Mouse (Mus musculus) mouse trophoblast stem cell (cell line): Measurements from ENCODE around the gene Btbd1.

Source experiments
- in situ Hi-C, 2 experiments: fragments of 300-500 bp; cut with MseI, MboI; formaldehyde crosslinking; loops; 2 replicates in 1 of 2; 3 replicates in 1 of 2; pipeline ENCODE4 v1.15.1; 2025

Gene Btbd1

GRCm38 (mm10) chr7:81829379-81829894 lies at the start of gene Btbd1:
Gene Btbd1 (minus strand): TSS chr7:81829431.
- in situ Hi-C loops = no loop called here

DNA sequence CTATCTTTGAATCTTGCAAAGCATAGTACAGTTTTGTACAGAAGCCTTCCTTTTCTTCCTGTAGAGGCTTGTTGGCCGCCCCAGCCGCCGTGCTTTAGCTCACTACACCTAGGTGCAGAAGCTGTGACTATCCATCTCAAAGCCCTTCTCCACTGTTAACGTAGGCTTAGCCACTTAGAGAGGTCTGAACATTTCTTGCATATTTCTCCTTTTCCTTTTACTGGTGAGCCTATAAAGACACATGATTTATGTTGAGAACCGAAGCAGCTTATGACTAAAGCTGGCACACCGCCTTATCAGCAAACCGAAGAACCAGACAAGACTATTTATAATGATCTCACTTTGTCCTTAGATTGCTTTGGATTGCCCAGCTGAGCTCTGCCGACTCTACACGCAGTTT lies 46.1 kb upstream of the Btbd1 start:
- in situ Hi-C loops = no loop called here

DNA sequence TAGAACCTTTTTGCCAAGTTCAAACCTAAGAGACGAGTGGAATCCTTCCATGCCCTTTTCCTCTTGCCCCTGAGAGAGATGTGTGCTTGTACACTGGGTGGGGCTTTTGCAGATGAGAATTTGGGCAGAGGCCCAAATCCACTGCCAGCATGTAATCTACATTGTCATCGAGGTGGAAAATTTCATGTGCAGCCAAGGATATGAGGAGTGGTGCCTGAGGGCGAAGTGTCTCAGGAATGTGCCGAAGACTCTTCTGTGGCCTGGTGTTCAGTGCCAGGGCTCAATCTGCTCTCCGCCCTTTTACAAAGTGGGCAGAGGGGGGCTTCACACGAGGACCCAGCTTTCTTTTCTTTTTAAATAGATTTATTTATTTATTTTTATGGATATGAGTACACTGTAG lies 45.4 kb upstream of the Btbd1 start:
- in situ Hi-C loops = no loop called here

GRCm38 (mm10) chr7:81873807-81874206 lies 44.6 kb upstream of the Btbd1 start:
- in situ Hi-C loops = no loop called here

GRCm38 (mm10) chr7:81872493-81873013 lies 43.3 kb upstream of the Btbd1 start:
- in situ Hi-C loops = no loop called here

GRCm38 (mm10) chr7:81868158-81868557 lies 38.9 kb upstream of the Btbd1 start:
- in situ Hi-C loops = no loop called here

DNA sequence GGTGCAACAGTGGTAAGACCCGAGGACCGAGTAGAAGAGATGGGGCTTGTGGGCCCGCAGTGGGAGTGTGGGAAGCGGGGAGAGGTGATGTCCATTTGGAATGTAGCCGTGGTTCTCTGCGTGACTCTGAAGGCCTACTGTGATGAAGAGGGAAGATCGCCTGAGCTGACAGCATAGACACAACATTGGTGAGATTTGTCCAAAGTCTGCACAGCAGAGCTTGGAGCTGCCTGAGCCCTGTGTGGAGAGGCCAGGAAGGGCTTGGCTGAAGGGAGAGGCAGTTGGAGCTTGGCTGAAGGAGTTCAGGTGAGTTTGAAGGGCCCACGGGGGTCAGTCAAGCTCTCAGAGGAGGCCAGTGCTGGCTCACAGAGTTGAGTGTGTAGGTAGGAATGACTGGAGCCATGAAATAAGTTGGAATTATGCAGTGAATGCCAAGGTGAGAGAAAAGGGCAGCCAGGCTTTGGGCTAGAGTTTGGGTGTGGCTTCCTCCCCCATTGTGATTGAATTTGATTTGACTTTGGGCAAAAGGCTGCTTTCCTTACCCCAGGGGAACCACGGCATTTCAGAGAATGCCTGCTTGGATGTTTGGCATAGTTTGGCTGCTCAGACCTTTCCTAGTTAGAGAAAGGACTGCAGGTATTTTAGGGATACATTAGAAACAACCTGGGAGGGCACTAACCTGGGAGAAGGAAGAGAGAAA lies 38.1 kb upstream of the Btbd1 start:
- in situ Hi-C loops = no loop called here

- in situ Hi-C loops = no loop called here
Measured at GRCm38 (mm10) chr7:81865937-81866336, 36.7 kb upstream of the Btbd1 start.

- in situ Hi-C loops = no loop called here
Measured at GRCm38 (mm10) chr7:81864552-81864951, 35.3 kb upstream of the Btbd1 start.

DNA sequence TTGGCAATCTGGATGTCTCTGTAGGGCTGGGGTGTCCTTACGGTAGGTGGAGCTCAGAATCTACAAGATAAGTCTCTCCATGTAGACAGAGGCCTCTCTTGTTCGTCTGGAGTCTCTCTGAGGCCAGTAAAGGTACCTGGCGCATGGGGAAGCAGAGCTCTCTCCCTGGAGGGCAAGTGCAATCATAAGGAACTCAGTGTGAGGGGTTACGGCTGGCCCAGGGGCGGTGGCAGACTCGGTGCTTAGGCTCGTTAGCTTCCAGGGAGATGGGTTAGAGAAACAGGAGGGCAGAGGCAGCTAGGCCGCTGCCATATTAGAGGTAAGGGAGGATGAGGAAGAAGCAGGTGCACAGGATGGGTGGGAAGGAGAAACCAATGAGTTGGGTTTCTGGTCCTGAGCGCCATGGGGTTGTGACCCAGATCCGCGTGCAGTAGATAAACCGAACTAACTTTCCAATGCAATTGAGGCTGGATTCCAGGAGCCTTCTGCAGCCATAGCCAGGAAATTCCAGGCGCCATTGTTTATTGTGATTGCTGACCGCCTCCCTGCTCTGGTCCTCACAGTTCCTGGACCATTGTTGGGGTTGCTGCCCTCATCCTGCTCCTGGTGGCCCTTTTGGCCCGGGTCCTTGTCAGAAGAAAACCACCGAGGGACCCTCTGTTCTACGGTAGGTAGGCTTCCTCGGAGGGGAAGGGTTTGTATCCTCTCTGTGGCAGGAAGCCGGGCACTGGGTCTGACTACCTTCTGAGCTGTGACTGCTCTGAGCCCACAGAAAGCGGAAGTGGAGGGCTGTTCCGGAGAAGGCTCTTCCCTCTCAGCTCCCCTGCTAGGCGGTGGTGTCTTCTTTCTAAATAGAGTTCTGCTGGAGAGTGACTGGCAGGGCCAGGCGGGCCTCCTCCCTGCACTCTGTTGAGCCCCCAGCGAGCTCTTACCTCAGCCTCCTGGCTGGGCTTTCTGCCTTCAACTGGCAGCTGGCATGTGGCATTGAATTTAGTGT lies 33.7 kb upstream of the Btbd1 start:
- in situ Hi-C loops = no loop called here

- in situ Hi-C loops = no loop called here
Measured at GRCm38 (mm10) chr7:81861921-81862320, 32.7 kb upstream of the Btbd1 start.

- in situ Hi-C loops = no loop called here
Measured at GRCm38 (mm10) chr7:81861461-81861860, 32.2 kb upstream of the Btbd1 start.

DNA sequence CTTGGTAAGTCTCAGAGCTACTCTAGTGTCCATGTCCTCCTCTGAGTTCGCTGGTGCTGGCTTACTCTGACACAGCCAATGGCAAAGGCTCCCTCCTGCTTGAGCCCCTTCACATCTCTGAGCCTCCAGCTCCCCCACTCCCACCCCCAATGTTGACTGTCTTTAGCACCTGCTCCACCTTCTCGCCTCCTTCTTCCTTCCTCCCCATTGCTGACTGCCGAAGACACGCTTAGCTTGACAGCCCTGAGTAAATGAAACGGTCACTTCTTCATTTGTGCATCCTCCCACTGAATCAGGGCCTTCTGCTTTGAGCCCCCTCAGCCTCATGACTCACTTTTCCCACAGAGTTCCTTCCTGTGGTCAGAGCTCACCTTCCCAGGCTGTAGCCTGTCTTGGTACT lies 31.8 kb upstream of the Btbd1 start:
- in situ Hi-C loops = no loop called here

GRCm38 (mm10) chr7:81860071-81860470 lies 30.8 kb upstream of the Btbd1 start:
- in situ Hi-C loops = no loop called here

GRCm38 (mm10) chr7:81858968-81859721 lies 29.9 kb upstream of the Btbd1 start, which contains the start of gene Tm6sf1:
Gene Tm6sf1 (plus strand): TSS chr7:81859001.
- in situ Hi-C loops = no loop called here

DNA sequence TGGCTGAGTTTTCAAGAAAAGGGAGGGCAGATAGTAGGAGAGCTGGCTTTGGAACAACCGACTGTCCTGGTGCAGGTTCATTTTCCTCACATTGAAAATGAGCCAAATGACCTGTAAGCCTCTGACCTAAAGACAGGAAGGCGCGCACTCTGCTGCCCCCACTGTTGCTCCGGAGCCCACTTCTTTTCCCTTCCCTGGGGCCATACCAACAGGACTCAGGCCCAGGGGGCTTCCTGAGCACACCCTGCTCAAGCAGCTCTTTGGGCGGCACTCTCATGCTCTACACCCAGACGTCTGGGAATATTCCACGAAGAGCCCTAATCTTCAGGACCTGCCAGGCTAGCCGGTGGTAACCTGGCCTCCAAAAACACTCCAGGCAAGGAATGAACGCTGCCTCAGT lies 29.0 kb upstream of the Btbd1 start:
- in situ Hi-C loops = no loop called here

DNA sequence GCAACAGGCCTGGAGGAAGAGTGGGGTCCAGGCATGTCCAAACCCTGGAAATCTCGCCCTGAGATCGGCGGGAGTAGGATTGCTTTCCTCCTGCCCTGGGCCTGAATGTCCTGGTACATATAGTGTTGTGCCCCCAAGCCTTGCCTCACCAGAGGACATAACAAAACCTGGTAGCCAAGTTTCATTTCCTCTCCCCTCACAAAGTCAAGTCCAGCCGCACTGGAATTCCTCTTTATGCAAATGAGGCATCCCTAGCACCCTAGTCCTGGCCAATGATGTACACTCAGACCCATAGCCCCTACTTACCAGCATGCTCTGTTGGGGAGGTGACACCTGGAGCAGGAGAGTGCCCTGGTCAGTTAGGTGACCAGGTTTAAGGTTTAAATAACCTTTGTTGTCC lies 27.0 kb upstream of the Btbd1 start:
- in situ Hi-C loops = no loop called here

DNA sequence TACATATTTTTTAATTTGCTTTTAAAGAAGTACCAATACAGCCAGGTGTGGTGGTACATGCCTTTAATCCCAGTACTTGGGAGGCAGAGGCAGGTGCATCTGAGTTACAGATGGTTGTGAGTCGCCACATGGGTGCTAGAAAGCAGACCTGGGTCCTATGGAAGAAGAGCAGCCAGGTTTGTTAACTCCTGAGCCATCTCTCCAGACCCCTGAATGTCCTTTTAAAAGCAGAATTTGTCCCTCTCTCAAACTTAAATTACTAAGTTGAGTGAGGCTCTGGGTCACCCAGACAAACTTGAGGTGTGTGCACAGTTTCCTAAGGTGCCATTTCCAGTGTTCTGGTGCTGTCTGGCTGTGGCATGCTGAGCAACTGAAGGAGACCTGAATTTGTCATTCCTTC lies 26.5 kb upstream of the Btbd1 start, which contains the start of gene Gm10160:
Gm10160 (minus strand) TSS at position 101 of the 400 bp plus-strand sequence.
- in situ Hi-C loops = no loop called here

DNA sequence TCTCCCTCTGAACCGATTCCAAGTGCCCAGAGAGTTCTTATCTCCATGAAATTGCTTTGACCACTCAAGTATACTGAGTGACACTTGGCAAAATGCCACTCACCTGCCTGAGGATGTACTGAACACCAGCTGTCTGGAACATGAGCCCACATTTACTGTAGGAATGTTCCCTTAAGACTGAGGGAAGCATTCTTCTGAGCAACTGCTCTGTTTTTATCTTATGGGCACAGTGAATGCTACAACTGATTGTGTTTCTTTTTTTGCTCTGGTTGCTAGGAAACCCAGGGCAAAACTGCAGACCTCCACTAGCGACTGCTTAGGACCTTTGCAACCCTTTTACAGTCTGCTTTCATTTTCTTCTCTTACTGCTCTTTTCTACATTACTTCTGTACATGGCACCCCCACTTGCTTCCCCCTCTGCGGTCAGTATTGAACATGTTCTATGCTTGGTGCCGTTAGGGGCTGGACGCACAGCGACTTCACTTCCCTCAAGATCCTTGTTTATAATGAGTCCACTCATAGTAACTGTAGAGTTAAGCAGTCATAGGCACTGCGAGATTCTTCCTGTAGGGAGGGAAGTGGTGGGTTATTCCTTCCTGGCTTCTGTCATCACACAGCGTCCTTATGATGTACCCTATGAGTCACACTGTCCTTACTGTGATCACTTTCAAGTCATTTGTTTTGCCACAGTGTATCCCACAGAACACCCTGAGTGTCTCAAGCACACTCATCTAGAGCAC lies 25.5 kb upstream of the Btbd1 start:
- in situ Hi-C loops = no loop called here

- in situ Hi-C loops = no loop called here
Measured at GRCm38 (mm10) chr7:81851706-81852105, 22.5 kb upstream of the Btbd1 start.

GRCm38 (mm10) chr7:81850171-81850570 lies 20.9 kb upstream of the Btbd1 start:
- in situ Hi-C loops = no loop called here
